In the genomic region with DNA sequence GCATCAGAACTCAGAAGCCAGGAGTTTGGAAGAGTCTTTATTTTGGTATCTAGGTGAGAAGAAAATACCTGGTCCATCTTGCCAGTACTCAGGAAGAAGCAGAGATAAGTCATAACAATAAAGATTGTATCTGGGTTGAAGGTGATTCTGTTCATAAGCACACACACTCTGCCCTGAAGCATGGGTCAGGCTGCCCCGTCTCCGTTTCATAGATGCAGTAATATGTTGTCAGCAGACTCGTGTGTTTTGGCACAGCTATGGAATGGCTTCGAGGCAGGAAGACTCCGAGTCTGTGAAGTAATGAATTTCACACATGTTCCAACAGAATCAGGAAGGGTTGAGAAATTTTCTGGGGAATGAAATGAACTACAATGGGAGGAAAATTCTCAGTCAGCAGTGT, we compare ENCODE assay signal across 25 mouse cellular contexts.
"Had no signal": no experiment of that assay in that cellular context is flagged by ENCODE, and none has a peak within 500 bp of the region (broad histone marks: within the 10 kb centered on the region; RNA-seq: fewer than 3 reads in every experiment).

No protein-coding gene starts in this region.

- H3K9me3 ChIP-seq: heart, embryonic 15.5 days; hindbrain, embryonic 13.5 days; hindbrain, embryonic 15.5 days; limb, embryonic 15.5 days; liver, embryonic 12.5 days had no signal

- H3K36me3 ChIP-seq: heart, embryonic 13.5 days; heart, embryonic 15.5 days; hindbrain, embryonic 13.5 days; hindbrain, embryonic 15.5 days; kidney, embryonic 15.5 days; limb, embryonic 13.5 days; limb, embryonic 15.5 days; liver, embryonic 12.5 days had no signal

- H3K4me3 ChIP-seq: heart, adult 2 months; heart, embryonic 13.5 days; heart, embryonic 15.5 days; hindbrain, embryonic 13.5 days; hindbrain, embryonic 15.5 days; kidney, embryonic 15.5 days; limb, embryonic 13.5 days; limb, embryonic 15.5 days; liver, embryonic 12.5 days had no signal

- DNase-seq: forebrain, postnatal 0 days; gastrocnemius, postnatal 14 days; gastrocnemius, postnatal 36 days; heart, adult 2 months; heart, postnatal 14 days; heart, postnatal 4 days; kidney, adult 11 months; kidney, adult 2 months; kidney, adult 9 months; kidney, postnatal 14 days; kidney, postnatal 36 days; layer of hippocampus, adult 9-11 months; layer of hippocampus, postnatal 36 days; left cerebral cortex, postnatal 4 days had no signal

- H3K27me3 ChIP-seq: heart, embryonic 13.5 days; heart, embryonic 15.5 days; hindbrain, embryonic 13.5 days; hindbrain, embryonic 15.5 days; kidney, embryonic 15.5 days; limb, embryonic 13.5 days; limb, embryonic 15.5 days; liver, embryonic 12.5 days had no signal

- H3K27ac ChIP-seq: heart, adult 2 months; heart, embryonic 13.5 days; heart, embryonic 15.5 days; hindbrain, embryonic 13.5 days; hindbrain, embryonic 15.5 days; hindbrain, postnatal 0 days; kidney, embryonic 15.5 days; kidney, postnatal 0 days; limb, embryonic 13.5 days; limb, embryonic 15.5 days; liver, embryonic 12.5 days; liver, embryonic 14.5 days had no signal

- H3K4me1 ChIP-seq: hindbrain, embryonic 13.5 days; hindbrain, embryonic 15.5 days; liver, embryonic 12.5 days had no signal
